Mouse (Mus musculus): ENCODE data around the gene Mmgt2. TPM values are rescaled to one million over a fixed set of nuclear protein-coding genes. Genes with fewer than 3 reads are reported as not detected.

Mmgt2 gene
- polyA plus RNA-seq, 1 experiment from 2014 or later = 61.9 TPM

- ATAC-seq (ENCODE audit: insufficient number of reproducible peaks, low FRiP score, low TSS enrichment, low read depth) = no peak
- 40% methylated on average over 11 of the region's 11 CpGs for WGBS
These were observed 6.2 kb upstream of the Mmgt2 start for GRCm38 (mm10) chr11:62642023-62642844.

GRCm38 (mm10) chr11:62643011-62643631 is 5.3 kb upstream of the Mmgt2 start:
- H3K4me1 ChIP-seq = peaks cover 84% of the 10 kb centered on the region
- no peaks in the 10 kb centered on the region for H3K27me3 ChIP-seq
- H3K4me3 ChIP-seq = no peak overlapping the region
- H3K36me3 ChIP-seq = 0 out of 2 replicates have a peak, but pooled peaks cover 3% of the 10 kb centered on the region
- no peaks in the 10 kb centered on the region for H3K9me3 ChIP-seq
- WGBS = 59% methylated on average over 8 of the region's 8 CpGs
- H3K27ac ChIP-seq = peak overlapping the region; percentile 71
- no peak overlapping the region for H3K4me2 ChIP-seq
- no peak overlapping the region for H3K9ac ChIP-seq
- no peak for ATAC-seq (ENCODE audit: insufficient number of reproducible peaks, low FRiP score, low TSS enrichment, low read depth)

More at GRCm38 (mm10) chr11:62642023-62642844, 6.2 kb upstream of the Mmgt2 start:
- Histone ChIP-seq H3K4me2 (no peak overlapping the region), H3K4me1 (peaks cover 84% of the 10 kb centered on the region), H3K9ac (no peak overlapping the region), H3K9me3 (no peaks in the 10 kb centered on the region), H3K27me3 (no peaks in the 10 kb centered on the region), H3K36me3 (0 out of 2 replicates have a peak, but pooled peaks cover 3% of the 10 kb centered on the region), H3K27ac (peak overlapping the region; percentile 61), H3K4me3 (no peak overlapping the region)

GRCm38 (mm10) chr11:62643681-62644363 is 4.6 kb upstream of the Mmgt2 start:
- 0 out of 2 replicates have a peak, but pooled peaks cover 3% of the 10 kb centered on the region for H3K36me3 ChIP-seq
- no peak overlapping the region for H3K4me2 ChIP-seq
- no peak for ATAC-seq (ENCODE audit: insufficient number of reproducible peaks, low FRiP score, low TSS enrichment, low read depth)
- no peaks in the 10 kb centered on the region for H3K9me3 ChIP-seq
- peaks cover 77% of the 10 kb centered on the region for H3K4me1 ChIP-seq
- H3K27ac ChIP-seq = no peak overlapping the region
- no peak overlapping the region for H3K9ac ChIP-seq
- no peak overlapping the region for H3K4me3 ChIP-seq
- 81% methylated on average over 10 of the region's 10 CpGs for WGBS
- no peaks in the 10 kb centered on the region for H3K27me3 ChIP-seq

- H3K4me2 ChIP-seq = no peak overlapping the region; the same call in 1 of the 2 replicates
- H3K4me1 ChIP-seq = peaks cover 72% of the 10 kb centered on the region
- H3K9ac ChIP-seq = no peak overlapping the region
- 0 out of 2 replicates have a peak overlapping the region, but pooled peaks have one; percentile 77 for H3K4me3 ChIP-seq
- H3K27ac ChIP-seq = peak overlapping the region; percentile 83
- H3K9me3 ChIP-seq = no peaks in the 10 kb centered on the region
- H3K36me3 ChIP-seq = 0 out of 2 replicates have a peak, but pooled peaks cover 3% of the 10 kb centered on the region
- ATAC-seq (ENCODE audit: insufficient number of reproducible peaks, low FRiP score, low TSS enrichment, low read depth) = no peak
- 92% methylated on average over 5 of the region's 5 CpGs for WGBS
- H3K27me3 ChIP-seq = no peaks in the 10 kb centered on the region
These were observed 3.7 kb upstream of the Mmgt2 start for GRCm38 (mm10) chr11:62644602-62645336.

- H3K9ac ChIP-seq = no peak overlapping the region
- H3K4me1 ChIP-seq = peaks cover 69% of the 10 kb centered on the region
- H3K4me3 ChIP-seq = peak overlapping the region; percentile 77; the same call in 1 of the 2 replicates
- 80% methylated on average over 4 of the region's 4 CpGs for WGBS
- peak overlapping the region; percentile 90; the same call in 1 of the 2 replicates for H3K4me2 ChIP-seq
- peak overlapping the region; percentile 83 for H3K27ac ChIP-seq
- 0 out of 2 replicates have a peak, but pooled peaks cover 3% of the 10 kb centered on the region for H3K36me3 ChIP-seq
- no peaks in the 10 kb centered on the region for H3K27me3 ChIP-seq
- no peaks in the 10 kb centered on the region for H3K9me3 ChIP-seq
- ATAC-seq (ENCODE audit: insufficient number of reproducible peaks, low FRiP score, low TSS enrichment, low read depth) = no peak
These were observed 3.2 kb upstream of the Mmgt2 start for GRCm38 (mm10) chr11:62645337-62645675.

GRCm38 (mm10) chr11:62645732-62646494 is 2.6 kb upstream of the Mmgt2 start:
- H3K27me3 ChIP-seq = no peaks in the 10 kb centered on the region
- peak overlapping the region; percentile 77 for H3K4me3 ChIP-seq
- peak overlapping the region; percentile 90 for H3K4me2 ChIP-seq
- no peaks in the 10 kb centered on the region for H3K9me3 ChIP-seq
- 17% methylated on average over 8 of the region's 8 CpGs for WGBS
- peak overlapping the region; percentile 83 for H3K27ac ChIP-seq
- H3K9ac ChIP-seq = no peak overlapping the region
- peaks cover 75% of the 10 kb centered on the region for H3K4me1 ChIP-seq
- H3K36me3 ChIP-seq = 0 out of 2 replicates have a peak, but pooled peaks cover 3% of the 10 kb centered on the region
- no peak for ATAC-seq (ENCODE audit: insufficient number of reproducible peaks, low FRiP score, low TSS enrichment, low read depth)

- Histone ChIP-seq H3K27me3 (no peaks in the 10 kb centered on the region), H3K9me3 (no peaks in the 10 kb centered on the region), H3K4me3 (peak overlapping the region; percentile 77), H3K36me3 (0 out of 2 replicates have a peak, but pooled peaks cover 3% of the 10 kb centered on the region), H3K9ac (no peak overlapping the region), H3K27ac (peak overlapping the region; percentile 83), H3K4me2 (peak overlapping the region; percentile 90), H3K4me1 (peaks cover 74% of the 10 kb centered on the region)
- no peak for ATAC-seq (ENCODE audit: insufficient number of reproducible peaks, low FRiP score, low TSS enrichment, low read depth)
- 14% methylated on average over 4 of the region's 4 CpGs for WGBS
These were observed 2.0 kb upstream of the Mmgt2 start for GRCm38 (mm10) chr11:62646495-62646843.

- peak overlapping the region; percentile 90 for H3K4me2 ChIP-seq
- H3K9me3 ChIP-seq = no peaks in the 10 kb centered on the region
- no peak overlapping the region for H3K9ac ChIP-seq
- no peaks in the 10 kb centered on the region for H3K27me3 ChIP-seq
- H3K36me3 ChIP-seq = 0 out of 2 replicates have a peak, but pooled peaks cover 3% of the 10 kb centered on the region
- 39% methylated on average over 7 of the region's 7 CpGs for whole genome bisulfite sequencing
- peak overlapping the region; percentile 83 for H3K27ac ChIP-seq
- no peak for ATAC-seq (ENCODE audit: insufficient number of reproducible peaks, low FRiP score, low TSS enrichment, low read depth)
- H3K4me3 ChIP-seq = peak overlapping the region; percentile 77
- peaks cover 68% of the 10 kb centered on the region for H3K4me1 ChIP-seq
These were observed 1.4 kb upstream of the Mmgt2 start for GRCm38 (mm10) chr11:62646958-62647515.

GRCm38 (mm10) chr11:62647661-62648590 is 538 bp upstream of the Mmgt2 start, which contains the start of gene Lrrc75a:
Gene Lrrc75a, minus strand, starts transcription at chr11:62648523.
- H3K4me3 ChIP-seq = peak within 1 kb of the TSS; percentile 77
- H3K27ac ChIP-seq = peak within 1 kb of the TSS; percentile 83
- peak within 1 kb of the TSS; percentile 90 for H3K4me2 ChIP-seq
- ATAC-seq (ENCODE audit: insufficient number of reproducible peaks, low FRiP score, low TSS enrichment, low read depth) = peak; percentile 49; the same call in 1 of the 2 replicates
- 1% methylated on average over 55 of the region's 86 CpGs for WGBS
- H3K36me3 ChIP-seq = 0 out of 2 replicates have a peak, but pooled peaks cover 3% of the 10 kb centered on the region
- H3K4me1 ChIP-seq = peaks cover 60% of the 10 kb centered on the region
- no peaks in the 10 kb centered on the region for H3K27me3 ChIP-seq
- H3K9ac ChIP-seq = peak within 1 kb of the TSS; percentile 72
- no peaks in the 10 kb centered on the region for H3K9me3 ChIP-seq

All from limb, embryonic 15.5 days (tissue).